Mouse (Mus musculus): Measurements from ENCODE around the gene Olfml2a. TPM values are rescaled to one million over a fixed set of nuclear protein-coding genes. Genes with fewer than 3 reads are reported as not detected.
A peak's percentile ranks its signal among the peaks of the same experiment; 100 is the strongest.

The Olfml2a gene
- total RNA-seq, 2 experiments from 2014 or later, result 2.1 to 2.6 TPM

DNA sequence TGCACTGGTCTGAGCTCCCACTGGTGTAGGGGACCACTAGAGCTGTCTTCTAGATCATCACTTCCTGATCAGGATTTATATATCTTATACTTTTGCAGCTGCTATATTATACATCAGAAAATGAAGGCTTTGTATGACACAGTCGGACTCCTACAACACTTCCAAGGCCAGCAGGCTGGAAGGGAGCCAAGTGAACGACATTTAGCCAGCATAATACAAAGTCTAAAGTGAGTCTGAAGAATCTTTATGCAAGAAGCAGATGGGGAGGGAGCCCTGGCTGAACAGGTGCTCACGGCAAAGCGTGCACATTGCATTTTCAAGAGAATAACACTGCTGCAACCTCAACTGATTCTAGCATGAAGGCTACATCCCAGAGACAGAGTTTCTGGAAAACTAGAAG lies 60.7 kb downstream of the Olfml2a start:
- intact Hi-C loops (cut with DNase I), result no loop called here
- H3K4me3 ChIP-seq, result no peak overlapping the region
- no peak for DNase-seq (ENCODE audit: extremely low spot score in 1 of 2, low spot score in 2 of 2)
- no peak for TF ChIP-seq CTCF (IDR thresholded peaks at IDR 0.05)
- H3K27ac ChIP-seq, result no peak overlapping the region

DNA sequence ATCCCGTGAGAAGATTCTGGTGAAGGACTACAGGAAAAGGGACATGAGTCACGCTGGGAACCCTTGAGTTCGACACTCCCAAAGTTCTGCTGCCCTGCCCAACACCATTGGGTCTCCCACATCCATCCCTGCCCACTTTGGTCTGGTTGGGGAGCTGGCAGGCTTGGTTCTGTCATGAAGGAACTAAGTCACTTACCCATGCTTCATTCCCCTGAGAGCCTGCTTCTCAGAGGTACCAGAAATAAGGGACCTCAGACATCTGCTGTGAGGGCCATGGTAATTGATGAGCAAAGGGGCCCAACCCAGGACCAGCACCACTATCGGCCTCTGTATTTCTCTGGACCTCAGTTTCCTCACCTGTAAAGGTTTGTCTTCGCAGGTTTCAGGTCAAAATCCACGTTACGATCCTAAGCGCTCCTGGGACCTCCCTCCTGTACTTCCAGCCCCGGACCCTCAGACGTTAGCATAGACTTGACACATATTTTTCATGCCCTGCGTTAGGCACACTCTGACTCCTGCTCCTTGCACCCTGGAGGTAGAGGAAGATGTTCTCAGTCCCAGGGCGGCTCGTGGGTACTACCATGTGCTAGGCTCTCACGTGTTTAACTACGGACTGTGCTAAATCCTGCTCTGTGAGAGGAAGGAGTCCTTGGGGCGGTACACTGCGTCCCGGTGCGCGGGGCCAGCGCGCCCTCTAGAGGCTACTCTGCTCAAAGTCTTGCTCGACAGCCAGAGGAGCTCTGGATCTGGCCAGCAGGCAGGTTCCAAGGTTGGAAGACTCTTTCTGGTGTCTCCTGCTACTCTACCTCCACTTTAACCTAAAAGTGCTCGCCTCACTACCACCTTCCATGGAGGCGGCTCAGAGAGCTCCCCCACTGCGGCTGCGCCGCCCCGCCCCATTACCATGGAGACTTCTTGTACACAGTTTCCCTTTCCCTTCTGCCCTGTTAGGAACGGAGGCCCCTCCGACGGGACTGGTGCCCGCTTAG lies 65.9 kb downstream of the Olfml2a start, which contains the start of gene Wdr38:
TSS of gene Wdr38 (plus strand) at position 91 of the 989 bp plus-strand sequence.
- Histone ChIP-seq H3K4me3 (peak within 1 kb of the TSS; percentile 44), H3K27ac (peak within 1 kb of the TSS; percentile 45; the same call in 1 of the 2 replicates)
- DNase-seq (ENCODE audit: extremely low spot score in 1 of 2, low spot score in 2 of 2), result peak; percentile 87 to 91
- TF ChIP-seq CTCF (IDR thresholded peaks at IDR 0.05), result no peak; the same call in none of the 2 replicates
- intact Hi-C loops (cut with DNase I), result loop anchor here (1.0 to 2.0 kb wide), 2 partner anchors 70 to 201 kb away; partner anchors contain the start of gene Nr6a1

DNA sequence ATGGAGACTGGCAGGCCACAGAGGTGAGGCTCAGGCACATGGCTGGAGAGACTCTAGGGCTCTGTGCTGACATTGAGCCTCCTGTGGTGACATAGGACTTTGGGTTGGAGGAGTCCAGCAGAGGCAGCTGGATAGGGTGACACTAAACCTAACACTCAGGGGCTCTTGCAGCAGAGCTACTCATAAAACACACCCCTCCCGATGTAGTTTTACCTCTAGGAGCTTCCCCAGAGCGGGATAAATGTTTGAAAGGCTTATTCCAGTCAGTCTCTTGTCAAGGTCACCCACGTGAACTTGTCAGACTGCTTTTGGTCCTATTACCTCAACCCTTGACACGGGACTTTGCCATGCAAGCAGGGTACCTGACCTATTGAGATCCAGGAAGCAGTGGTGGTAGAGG lies 67.6 kb downstream of the Olfml2a start:
- H3K27ac ChIP-seq, result no peak overlapping the region
- TF ChIP-seq CTCF (IDR thresholded peaks at IDR 0.05), result no peak
- intact Hi-C loops (cut with DNase I), result no loop called here
- H3K4me3 ChIP-seq, result no peak overlapping the region
- no peak for DNase-seq (ENCODE audit: extremely low spot score in 1 of 2, low spot score in 2 of 2)

DNA sequence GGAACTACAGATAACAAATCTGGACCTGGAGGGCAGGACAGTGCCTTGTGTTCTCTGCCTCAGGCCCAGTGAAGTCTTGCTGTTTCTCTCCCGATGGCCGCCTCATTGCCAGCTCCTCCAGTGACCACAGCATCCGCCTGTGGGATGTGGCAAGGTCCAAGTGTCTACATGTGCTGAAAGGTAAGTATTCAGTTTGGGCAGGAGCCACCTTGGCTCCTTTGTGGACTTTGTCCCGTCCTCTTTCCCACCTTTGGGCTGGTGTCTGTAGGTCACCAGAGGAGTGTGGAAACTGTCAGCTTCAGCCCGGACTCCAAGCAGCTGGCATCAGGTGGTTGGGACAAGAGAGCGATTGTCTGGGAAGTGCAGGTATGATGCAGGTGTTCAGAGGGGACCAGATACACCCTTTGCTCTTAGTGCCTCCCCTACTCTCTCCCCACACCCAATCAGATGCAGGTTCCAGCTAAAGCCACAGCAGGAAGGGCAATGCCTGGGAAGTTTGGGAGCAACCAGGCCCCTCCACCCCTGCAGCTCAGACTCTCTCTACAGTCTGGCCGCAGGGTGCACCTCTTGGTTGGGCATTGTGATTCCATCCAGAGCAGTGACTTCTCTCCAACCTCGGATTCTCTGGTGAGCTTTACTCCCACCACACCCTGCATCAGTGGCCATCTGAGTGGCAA lies 68.3 kb downstream of the Olfml2a start:
- intact Hi-C loops (cut with DNase I), result no loop called here
- no peak for DNase-seq (ENCODE audit: extremely low spot score in 1 of 2, low spot score in 2 of 2)
- TF ChIP-seq CTCF (IDR thresholded peaks at IDR 0.05), result no peak
- H3K27ac ChIP-seq, result no peak overlapping the region
- H3K4me3 ChIP-seq, result no peak overlapping the region

DNA sequence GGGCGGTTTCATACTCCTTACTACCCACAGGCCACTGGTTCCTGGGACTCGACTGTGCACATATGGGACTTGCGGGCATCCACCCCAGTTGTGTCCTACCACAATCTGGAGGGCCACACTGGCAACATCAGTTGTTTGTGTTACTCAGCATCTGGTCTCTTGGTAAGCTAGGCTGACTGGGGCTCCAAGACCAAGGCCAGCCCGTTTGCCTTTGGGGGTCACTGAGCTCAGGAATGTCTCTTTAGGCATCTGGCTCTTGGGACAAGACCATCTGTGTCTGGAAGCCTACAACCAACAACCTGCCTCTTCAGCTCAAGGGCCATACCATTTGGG lies 68.8 kb downstream of the Olfml2a start:
- H3K27ac ChIP-seq, result no peak overlapping the region
- intact Hi-C loops (cut with DNase I), result no loop called here
- no peak for TF ChIP-seq CTCF (IDR thresholded peaks at IDR 0.05)
- H3K4me3 ChIP-seq, result no peak overlapping the region
- no peak for DNase-seq (ENCODE audit: extremely low spot score in 1 of 2, low spot score in 2 of 2)

DNA sequence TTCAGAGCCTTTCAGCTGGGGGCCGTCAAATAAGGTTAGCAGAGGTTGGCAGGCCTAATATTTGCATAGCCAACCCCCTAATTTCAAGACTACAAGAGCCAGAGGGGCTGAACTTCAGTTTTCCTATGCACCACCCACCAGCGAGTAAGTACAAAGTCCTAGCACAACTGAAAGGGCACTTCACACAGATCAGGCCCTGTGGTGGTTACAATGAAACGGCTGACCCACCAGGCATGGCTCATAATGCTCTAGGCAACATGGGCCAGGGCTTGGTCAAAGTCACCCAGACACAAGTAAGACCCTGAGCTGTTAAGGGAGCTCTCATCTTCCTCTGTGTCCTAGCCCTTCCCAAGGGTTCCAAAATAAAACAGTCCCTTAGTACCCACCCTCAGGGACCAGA lies 70.1 kb downstream of the Olfml2a start:
- no peak for TF ChIP-seq CTCF (IDR thresholded peaks at IDR 0.05)
- intact Hi-C loops (cut with DNase I), result no loop called here
- H3K27ac ChIP-seq, result no peak overlapping the region

DNA sequence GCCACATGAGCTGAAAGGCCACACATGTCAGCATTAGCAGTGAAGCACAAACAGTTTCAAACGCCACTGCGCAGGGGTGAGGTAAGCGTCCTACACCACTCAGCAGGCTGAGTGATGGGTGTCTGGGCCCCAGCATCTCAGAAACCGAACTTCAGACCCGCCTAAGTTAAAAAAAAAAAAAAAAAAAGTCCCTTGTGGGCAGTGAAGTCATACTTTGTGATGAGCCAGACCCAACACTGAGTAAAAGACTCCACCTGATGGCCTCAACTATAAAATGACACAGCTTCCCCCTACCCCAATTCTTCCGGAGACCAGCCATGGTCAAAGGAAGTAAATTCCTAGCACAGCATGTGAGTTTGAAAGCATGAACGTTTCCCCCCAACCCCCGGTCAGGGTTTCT lies 71.3 kb downstream of the Olfml2a start:
- H3K4me3 ChIP-seq, result no peak overlapping the region
- no peak for DNase-seq (ENCODE audit: extremely low spot score in 1 of 2, low spot score in 2 of 2)
- intact Hi-C loops (cut with DNase I), result no loop called here
- no peak overlapping the region for H3K27ac ChIP-seq
- no peak for TF ChIP-seq CTCF (IDR thresholded peaks at IDR 0.05)

More for the DNA sequence above, 70.1 kb downstream of the Olfml2a start:
- no peak for DNase-seq (ENCODE audit: extremely low spot score in 1 of 2, low spot score in 2 of 2)
- no peak overlapping the region for H3K4me3 ChIP-seq

DNA sequence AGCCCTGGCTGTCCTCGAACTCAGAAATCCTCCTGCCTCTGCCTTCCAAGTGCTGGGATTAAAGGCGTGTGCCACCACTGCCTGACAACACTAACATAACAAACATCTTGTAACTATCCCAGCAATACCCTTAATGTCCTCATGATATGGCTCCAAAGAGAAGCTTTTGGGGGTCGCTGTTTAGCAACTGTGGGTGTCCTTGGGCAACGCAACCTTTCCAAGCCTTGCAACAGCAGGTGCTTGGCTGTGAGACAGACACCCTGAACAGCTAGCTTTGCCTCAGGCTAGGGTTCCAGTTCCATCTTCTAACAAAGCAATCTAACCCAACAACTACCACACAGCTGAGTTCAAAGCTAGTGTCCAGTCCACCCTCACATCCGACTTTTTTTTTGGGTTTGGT lies 71.7 kb downstream of the Olfml2a start:
- Histone ChIP-seq H3K27ac (no peak overlapping the region), H3K4me3 (no peak overlapping the region)
- DNase-seq (ENCODE audit: extremely low spot score in 1 of 2, low spot score in 2 of 2), result no peak
- intact Hi-C loops (cut with DNase I), result no loop called here
- TF ChIP-seq CTCF (IDR thresholded peaks at IDR 0.05), result no peak

DNA sequence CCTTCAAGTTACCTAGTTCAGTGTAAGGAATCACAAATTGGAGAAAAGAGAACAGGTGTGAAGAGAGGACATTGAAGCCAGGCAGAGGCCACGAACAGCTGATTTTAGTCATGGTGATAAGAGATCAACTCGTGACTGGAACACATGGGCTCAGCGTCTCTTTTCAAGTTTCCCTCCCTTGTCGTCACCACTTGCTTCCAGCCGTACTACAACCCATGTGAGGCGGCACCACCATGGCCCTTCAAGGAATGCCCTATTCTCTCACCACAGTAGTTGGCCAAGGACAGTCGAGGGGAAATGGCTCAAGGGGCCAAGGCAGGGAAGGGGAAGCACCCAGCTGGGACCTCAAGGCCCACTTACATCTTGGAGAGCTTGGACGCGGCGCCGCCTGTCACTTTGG lies 72.6 kb downstream of the Olfml2a start:
- H3K4me3 ChIP-seq, result peak overlapping the region; percentile 80
- peak overlapping the region; percentile 63 for H3K27ac ChIP-seq
- no peak for TF ChIP-seq CTCF (IDR thresholded peaks at IDR 0.05)
- intact Hi-C loops (cut with DNase I), result no loop called here
- DNase-seq (ENCODE audit: extremely low spot score in 1 of 2, low spot score in 2 of 2), result no peak

DNA sequence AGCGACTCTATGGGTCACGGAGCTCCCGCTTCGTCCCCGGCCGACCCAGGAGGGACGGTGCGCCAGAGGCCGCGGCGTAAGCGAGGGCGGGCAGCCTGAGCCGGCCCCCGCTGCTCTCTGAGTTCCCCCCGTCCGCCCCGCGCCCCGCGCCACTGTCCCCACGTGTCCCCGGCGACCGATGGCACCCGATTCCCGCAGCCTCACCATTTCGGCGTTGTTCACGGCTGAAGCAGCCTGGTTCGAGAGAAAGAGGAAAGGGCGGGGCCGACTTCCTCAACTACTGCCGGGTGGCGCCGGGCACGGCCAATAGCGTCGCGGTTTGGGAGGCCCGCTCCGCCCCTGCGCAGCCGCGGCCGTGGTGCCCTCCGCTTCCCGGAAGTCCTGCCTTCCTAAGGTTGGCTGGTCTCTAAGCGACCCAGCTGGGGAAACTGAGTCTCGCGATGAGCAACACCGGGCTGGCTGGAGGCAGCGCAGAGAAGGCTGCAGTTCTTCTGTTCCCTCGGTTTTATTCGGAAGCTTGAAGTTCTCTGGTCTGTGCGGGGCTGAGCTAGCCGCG lies 73.2 kb downstream of the Olfml2a start, which contains the start of gene Arpc5l:
TSS of gene Arpc5l (plus strand) at position 469 of the 556 bp plus-strand sequence.
- H3K27ac ChIP-seq, result peak within 1 kb of the TSS; percentile 74
- intact Hi-C loops (cut with DNase I), result no loop called here
- peak within 1 kb of the TSS; percentile 80 for H3K4me3 ChIP-seq
- no peak for TF ChIP-seq CTCF (IDR thresholded peaks at IDR 0.05)
- peak; percentile 91 to 93 for DNase-seq (ENCODE audit: extremely low spot score in 1 of 2, low spot score in 2 of 2)

DNA sequence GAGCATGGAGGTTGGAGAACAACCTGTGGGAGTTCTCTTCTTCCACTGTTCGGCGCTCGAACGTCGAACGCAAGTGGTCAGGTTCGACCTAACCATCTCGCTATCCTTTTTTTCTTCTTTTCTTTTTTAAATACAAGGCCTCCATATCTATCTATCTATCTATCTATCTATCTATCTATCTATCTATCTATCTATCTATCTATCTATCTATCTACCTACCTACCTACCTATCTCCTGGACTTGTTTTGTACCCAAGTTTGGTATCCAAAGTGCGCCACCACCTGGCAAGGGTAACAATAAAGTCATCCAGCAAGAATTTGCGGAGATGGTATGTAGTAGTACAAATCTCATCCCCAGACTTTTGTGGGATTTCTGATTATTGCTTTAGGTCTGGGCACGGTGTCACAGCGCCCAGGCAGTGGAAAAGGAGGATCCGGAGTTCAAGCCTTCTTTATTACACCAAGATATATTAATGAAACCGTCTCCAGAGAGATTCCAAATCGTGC lies 73.8 kb downstream of the Olfml2a start, which contains the start of gene Rpl35:
TSS of gene Rpl35 (minus strand) at position 51 of the 506 bp plus-strand sequence.
- H3K27ac ChIP-seq, result peak within 1 kb of the TSS; percentile 74
- H3K4me3 ChIP-seq, result peak within 1 kb of the TSS; percentile 80
- TF ChIP-seq CTCF (IDR thresholded peaks at IDR 0.05), result peak; percentile 25; the same call in 1 of the 2 replicates
- DNase-seq (ENCODE audit: extremely low spot score in 1 of 2, low spot score in 2 of 2), result no peak
- intact Hi-C loops (cut with DNase I), result no loop called here
